Comparison of ENCODE assay signal across 8 mouse cellular contexts in the genomic region with DNA sequence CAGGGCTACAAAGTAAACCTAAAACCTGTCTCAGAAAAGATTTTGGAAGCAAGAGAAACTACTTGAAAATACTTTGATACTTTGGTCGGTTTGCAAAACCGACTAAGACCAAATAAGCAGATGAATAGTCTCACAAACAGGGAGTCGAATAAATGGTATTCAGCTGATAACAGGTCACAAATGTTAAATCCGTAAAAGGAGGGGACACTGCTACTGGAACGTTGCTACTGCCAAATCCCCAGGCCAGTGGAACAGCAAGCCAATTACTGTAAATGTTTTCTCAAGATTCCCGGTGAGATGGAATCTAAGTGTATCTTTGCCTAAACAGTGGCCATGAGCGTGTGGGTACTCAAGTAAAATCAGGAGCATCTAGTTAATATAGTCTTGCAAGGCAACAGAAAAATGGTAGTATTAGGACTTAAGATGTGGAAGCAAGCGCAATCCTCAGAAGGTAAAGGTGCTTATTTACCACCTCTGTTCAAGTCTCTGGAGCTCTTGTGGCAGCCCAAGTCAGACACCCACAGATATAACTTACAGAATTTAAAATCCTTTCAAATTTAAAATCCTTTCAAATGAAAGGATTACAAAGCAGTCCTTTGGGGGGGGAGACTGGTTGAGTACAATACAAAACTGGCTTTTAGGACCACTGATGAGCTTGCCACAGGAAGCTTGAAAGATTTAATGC. TPM values are rescaled to one million over a fixed set of nuclear protein-coding genes. Genes with fewer than 3 reads are reported as not detected.
A peak's percentile ranks its signal among the peaks of the same experiment; 100 is the strongest.
DNase-seq lines count a peak whose midpoint lies in the region; ATAC-seq and TF ChIP-seq lines count a peak whose summit lies in the region.

No protein-coding gene starts in this region.

- no peaks in the 10 kb centered on the region for H3K9me3 ChIP-seq in heart, embryonic 13.5 days
- no peaks in the 10 kb centered on the region for H3K9me3 ChIP-seq in hindbrain, embryonic 11.5 days (ENCODE audit: control insufficient read depth, low read length)
- H3K9me3 ChIP-seq in midbrain, embryonic 13.5 days, result no peaks in the 10 kb centered on the region

- peak overlapping the region; percentile 96 for H3K9ac ChIP-seq in heart, embryonic 13.5 days
- H3K9ac ChIP-seq in hindbrain, embryonic 11.5 days (ENCODE audit: low read depth, low read length), result peak overlapping the region; percentile 95
- H3K9ac ChIP-seq in midbrain, embryonic 13.5 days (replicated peaks), result peak overlapping the region; percentile 91

- WGBS in heart, embryonic 13.5 days, result 17% methylated on average over 8 of the region's 8 CpGs
- WGBS in bone marrow, adult 2 months, result 17% methylated on average over 8 of the region's 8 CpGs
- 35% methylated on average over 8 of the region's 8 CpGs for WGBS in hindbrain, embryonic 11.5 days
- WGBS in midbrain, embryonic 13.5 days, result 19% methylated on average over 8 of the region's 8 CpGs

- H3K27ac ChIP-seq in heart, embryonic 13.5 days (replicated peaks), result peak overlapping the region; percentile 100
- H3K27ac ChIP-seq in bone marrow, adult 2 months (ENCODE audit: control insufficient read depth, insufficient read depth, low read depth, low read length, poor library complexity), result no peak overlapping the region; the same call in 1 of the 2 replicates
- H3K27ac ChIP-seq in hindbrain, embryonic 11.5 days (ENCODE audit: low read depth, low read length), result peak overlapping the region; percentile 100
- H3K27ac ChIP-seq in midbrain, embryonic 13.5 days, result peak overlapping the region; percentile 100

- TF ChIP-seq POLR2A in bone marrow, adult 2 months (IDR thresholded peaks at IDR 0.05; ENCODE audit: borderline replicate concordance, control insufficient read depth, low read depth, low read length), result no peak

- H3K4me3 ChIP-seq in heart, embryonic 13.5 days, result peak overlapping the region; percentile 77
- H3K4me3 ChIP-seq in bone marrow, adult 2 months (replicated peaks; ENCODE audit: control insufficient read depth, low read depth, low read length), result peak overlapping the region; percentile 96
- peak overlapping the region; percentile 66 for H3K4me3 ChIP-seq in hindbrain, embryonic 11.5 days (ENCODE audit: low read depth, low read length)
- peak overlapping the region; percentile 60 for H3K4me3 ChIP-seq in midbrain, embryonic 13.5 days (replicated peaks)

- H3K4me1 ChIP-seq in heart, embryonic 13.5 days, result peaks cover 45% of the 10 kb centered on the region
- no peaks in the 10 kb centered on the region; the same call in 1 of the 2 replicates for H3K4me1 ChIP-seq in bone marrow, adult 2 months (ENCODE audit: control insufficient read depth, insufficient read depth, low read length)
- no peaks in the 10 kb centered on the region for H3K4me1 ChIP-seq in hindbrain, embryonic 11.5 days (replicated peaks; ENCODE audit: control insufficient read depth, insufficient read depth, low read length)
- peaks cover 48% of the 10 kb centered on the region for H3K4me1 ChIP-seq in midbrain, embryonic 13.5 days (replicated peaks)

- TF ChIP-seq CTCF in bone marrow, adult 2 months (IDR thresholded peaks at IDR 0.05; ENCODE audit: control insufficient read depth, insufficient read depth, low read length), result no peak

- ATAC-seq in heart, embryonic 13.5 days (ENCODE audit: extremely low read depth, insufficient number of reproducible peaks, low FRiP score, low TSS enrichment), result no peak
- ATAC-seq in hindbrain, embryonic 11.5 days (ENCODE audit: low FRiP score), result no peak
- ATAC-seq in midbrain, embryonic 13.5 days, result no peak
- no peak for ATAC-seq in monocyte, adult 5-6 weeks (replicated peaks; ENCODE audit: insufficient number of reproducible peaks, low FRiP score, low TSS enrichment, poor library complexity, severe bottlenecking)

- peak overlapping the region; percentile 88 for H3K4me2 ChIP-seq in heart, embryonic 13.5 days
- peak overlapping the region; percentile 65 for H3K4me2 ChIP-seq in hindbrain, embryonic 11.5 days (replicated peaks; ENCODE audit: low read depth, low read length)
- peak overlapping the region; percentile 86 for H3K4me2 ChIP-seq in midbrain, embryonic 13.5 days (replicated peaks)

- H3K27me3 ChIP-seq in heart, embryonic 13.5 days (replicated peaks), result no peaks in the 10 kb centered on the region
- H3K27me3 ChIP-seq in hindbrain, embryonic 11.5 days (ENCODE audit: control insufficient read depth, insufficient read depth, low read length), result no peaks in the 10 kb centered on the region
- no peaks in the 10 kb centered on the region for H3K27me3 ChIP-seq in midbrain, embryonic 13.5 days

- DNase-seq in heart, adult 8-10 months (ENCODE audit: low spot score), result no peak
- DNase-seq in hindbrain, embryonic 11.5 days (ENCODE audit: low spot score), result no peak
- no peak for DNase-seq in spleen, adult 12 weeks (ENCODE audit: low spot score)
- no peak for DNase-seq in right cerebral cortex, postnatal 14 days

- H3K36me3 ChIP-seq in heart, embryonic 13.5 days, result peaks cover 47% of the 10 kb centered on the region
- H3K36me3 ChIP-seq in hindbrain, embryonic 11.5 days (ENCODE audit: control insufficient read depth, insufficient read depth, low read length), result peaks cover 9% of the 10 kb centered on the region
- peaks cover 37% of the 10 kb centered on the region for H3K36me3 ChIP-seq in midbrain, embryonic 13.5 days

RNA-seq across cellular contexts. Expression of a gene that starts 1.2 kb away (rescaled TPM):
- 197 and 213 TPM in 2 replicates for polyA plus RNA-seq in heart, embryonic 13.5 days (2015; fragmentation: Nextera tagmentation; extraction: Ambion mirVana)
- 100 to 1,000 TPM in 2 of 4 experiments, 10 to 100 TPM in 2; 90.6 to 125 (median 103) TPM for total RNA-seq in heart, adult 8-10 months (2022)
- polyA plus RNA-seq in bone marrow, adult 2 months (2011; ENCODE audit: insufficient read depth, insufficient read length, low replicate concordance, missing spikeins), result 68.0 and 133 TPM in 2 replicates
- 111 and 123 TPM in 2 replicates for polyA plus RNA-seq in hindbrain, embryonic 11.5 days (2014; fragmentation: Nextera tagmentation; extraction: Ambion mirVana)
- 160 and 172 TPM in 2 replicates for polyA plus RNA-seq in midbrain, embryonic 13.5 days (2015; fragmentation: Nextera tagmentation; extraction: Ambion mirVana)
- 99.3 to 162 TPM (median 133 TPM) in 3 replicates for total RNA-seq in monocyte, adult 5-6 weeks (2017)

RNA-seq across cellular contexts. Expression of a gene that starts 17.4 kb away (rescaled TPM):
- 196 and 202 TPM in 2 replicates for polyA plus RNA-seq in heart, embryonic 13.5 days (2015; fragmentation: Nextera tagmentation; extraction: Ambion mirVana)
- 100 to 1,000 TPM; 147 to 166 (median 155) TPM for total RNA-seq in heart, adult 8-10 months (2022)
- 342 and 406 TPM in 2 replicates for polyA plus RNA-seq in bone marrow, adult 2 months (2011; ENCODE audit: insufficient read depth, insufficient read length, low replicate concordance, missing spikeins)
- polyA plus RNA-seq in hindbrain, embryonic 11.5 days (2014; fragmentation: Nextera tagmentation; extraction: Ambion mirVana), result 828 and 847 TPM in 2 replicates
- 293 and 372 TPM in 2 replicates for polyA plus RNA-seq in midbrain, embryonic 13.5 days (2015; fragmentation: Nextera tagmentation; extraction: Ambion mirVana)
- 385 to 507 TPM (median 405 TPM) in 3 replicates for total RNA-seq in monocyte, adult 5-6 weeks (2017)
